Mouse (Mus musculus): ENCODE results near the gene Ints3. TPM values are rescaled to one million over a fixed set of nuclear protein-coding genes. Genes with fewer than 3 reads are reported as not detected.

The Ints3 gene
- polyA plus RNA-seq, 1 experiment from 2014 or later, result 50.5 TPM

Other genes with a start within 250 kb of the Ints3 start
- gene Rps27, start 220.0 kb downstream of the Ints3 start, polyA plus RNA-seq (2014; fragmentation: Nextera tagmentation; extraction: Ambion mirVana), result 1,103 and 1,109 TPM in 2 replicates
- gene Rab13, start 219.9 kb downstream of the Ints3 start, polyA plus RNA-seq (2014; fragmentation: Nextera tagmentation; extraction: Ambion mirVana), result 11.4 and 14.7 TPM in 2 replicates
- gene Jtb, start 202.0 kb downstream of the Ints3 start, polyA plus RNA-seq (2014; fragmentation: Nextera tagmentation; extraction: Ambion mirVana), result 103 and 110 TPM in 2 replicates
- 6.0 and 6.2 TPM in 2 replicates for gene Creb3l4, start 190.1 kb downstream of the Ints3 start, polyA plus RNA-seq (2014; fragmentation: Nextera tagmentation; extraction: Ambion mirVana)
- 57.5 and 58.5 TPM in 2 replicates for gene Slc39a1, start 185.4 kb downstream of the Ints3 start, polyA plus RNA-seq (2014; fragmentation: Nextera tagmentation; extraction: Ambion mirVana)
- 13.7 and 14.6 TPM in 2 replicates for gene Crtc2, start 179.5 kb downstream of the Ints3 start, polyA plus RNA-seq (2014; fragmentation: Nextera tagmentation; extraction: Ambion mirVana)
- gene Dennd4b, start 168.4 kb downstream of the Ints3 start, polyA plus RNA-seq (2014; fragmentation: Nextera tagmentation; extraction: Ambion mirVana), result 6.8 and 7.0 TPM in 2 replicates
- 12.9 and 14.3 TPM in 2 replicates for gene Gatad2b, start 140.4 kb downstream of the Ints3 start, polyA plus RNA-seq (2014; fragmentation: Nextera tagmentation; extraction: Ambion mirVana)
- gene Slc27a3, start 43.7 kb downstream of the Ints3 start, polyA plus RNA-seq (2014; fragmentation: Nextera tagmentation; extraction: Ambion mirVana), result 13.6 and 14.2 TPM in 2 replicates
- gene Npr1, start 32.2 kb upstream of the Ints3 start, polyA plus RNA-seq (2014; fragmentation: Nextera tagmentation; extraction: Ambion mirVana), result 2.0 and 2.8 TPM in 2 replicates
- 365 and 366 TPM in 2 replicates for gene Ilf2, start 42.5 kb upstream of the Ints3 start, polyA plus RNA-seq (2014; fragmentation: Nextera tagmentation; extraction: Ambion mirVana)
- gene Snapin, start 57.4 kb upstream of the Ints3 start, polyA plus RNA-seq (2014; fragmentation: Nextera tagmentation; extraction: Ambion mirVana), result 66.3 and 68.3 TPM in 2 replicates
- 142 and 151 TPM in 2 replicates for gene Chtop, start 75.9 kb upstream of the Ints3 start, polyA plus RNA-seq (2014; fragmentation: Nextera tagmentation; extraction: Ambion mirVana)
- 5.6 and 6.5 TPM in 2 replicates for gene S100a1, start 80.8 kb upstream of the Ints3 start, polyA plus RNA-seq (2014; fragmentation: Nextera tagmentation; extraction: Ambion mirVana)
- 10.3 and 12.0 TPM in 2 replicates for gene S100a13, start 80.8 kb upstream of the Ints3 start, polyA plus RNA-seq (2014; fragmentation: Nextera tagmentation; extraction: Ambion mirVana)
- gene S100a14, start 93.2 kb upstream of the Ints3 start, polyA plus RNA-seq (2014; fragmentation: Nextera tagmentation; extraction: Ambion mirVana), result not detected in 2 replicates
- gene S100a16, start 103.6 kb upstream of the Ints3 start, polyA plus RNA-seq (2014; fragmentation: Nextera tagmentation; extraction: Ambion mirVana), result 28.8 and 30.8 TPM in 2 replicates
- gene S100a3, start 127.0 kb upstream of the Ints3 start, polyA plus RNA-seq (2014; fragmentation: Nextera tagmentation; extraction: Ambion mirVana), result not detected in 2 replicates
- gene S100a2, start 156.6 kb upstream of the Ints3 start, polyA plus RNA-seq (2014; fragmentation: Nextera tagmentation; extraction: Ambion mirVana), result not detected in 2 replicates
- not detected in 2 replicates for gene Gm42674, start 168.3 kb upstream of the Ints3 start, polyA plus RNA-seq (2014; fragmentation: Nextera tagmentation; extraction: Ambion mirVana)
- 0.69 and 1.9 TPM in 2 replicates for gene S100a4, start 170.1 kb upstream of the Ints3 start, polyA plus RNA-seq (2014; fragmentation: Nextera tagmentation; extraction: Ambion mirVana)
- not detected in 2 replicates for gene S100a5, start 174.9 kb upstream of the Ints3 start, polyA plus RNA-seq (2014; fragmentation: Nextera tagmentation; extraction: Ambion mirVana)
- 24.3 and 27.0 TPM in 2 replicates for gene S100a6, start 179.3 kb upstream of the Ints3 start, polyA plus RNA-seq (2014; fragmentation: Nextera tagmentation; extraction: Ambion mirVana)
- gene S100a7a, start 220.4 kb upstream of the Ints3 start, polyA plus RNA-seq (2014; fragmentation: Nextera tagmentation; extraction: Ambion mirVana), result not detected in 2 replicates
- gene S100a8, start 235.4 kb upstream of the Ints3 start, polyA plus RNA-seq (2014; fragmentation: Nextera tagmentation; extraction: Ambion mirVana), result 3.6 and 6.9 TPM in 2 replicates